Mouse (Mus musculus): ENCODE data around the gene Cip2a. TPM values are rescaled to one million over a fixed set of nuclear protein-coding genes. Genes with fewer than 3 reads are reported as not detected.

Cip2a gene
- polyA plus RNA-seq, 1 experiment from 2014 or later = 25.3 TPM

GRCm38 (mm10) chr16:49049214-49049613 is 55.2 kb downstream of the Cip2a start:
- no peaks in the 10 kb centered on the region for H3K27me3 ChIP-seq (ENCODE audit: control insufficient read depth, insufficient read depth, low read length)
- ATAC-seq (ENCODE audit: insufficient number of reproducible peaks, insufficient read depth, low FRiP score, low read depth) = no peak
- no peak overlapping the region for H3K4me2 ChIP-seq (ENCODE audit: low read length)
- no peaks in the 10 kb centered on the region for H3K36me3 ChIP-seq (ENCODE audit: control insufficient read depth, insufficient read depth, low read length)
- no peak overlapping the region for H3K27ac ChIP-seq (replicated peaks in 1 of 2; ENCODE audit: control insufficient read depth in 1 of 2, insufficient read depth in 1 of 2, low read depth in 2 of 2, low read length in 2 of 2)
- no peaks in the 10 kb centered on the region for H3K4me1 ChIP-seq (ENCODE audit: control insufficient read depth in 2 of 2, insufficient read depth in 2 of 2, low read length in 2 of 2)
- H3K4me3 ChIP-seq (ENCODE audit: control insufficient read depth in 1 of 2, insufficient read depth in 1 of 2, low read depth in 1 of 2, low read length in 2 of 2) = no peak overlapping the region
- no peak overlapping the region for H3K9ac ChIP-seq (ENCODE audit: low read length)
- no peaks in the 10 kb centered on the region for H3K9me3 ChIP-seq (ENCODE audit: control insufficient read depth, low read length)

- WGBS = 82% methylated on average over 1 of the region's 1 CpGs
- ATAC-seq (ENCODE audit: insufficient number of reproducible peaks, insufficient read depth, low FRiP score, low read depth) = no peak
Observed at GRCm38 (mm10) chr16:49057186-49057585, 63.2 kb downstream of the Cip2a start, which contains the start of gene Myh15. Gene Myh15 (plus strand): TSS chr16:49057486.

More at GRCm38 (mm10) chr16:49057186-49057585, 63.2 kb downstream of the Cip2a start, which contains the start of gene Myh15:
- Histone ChIP-seq H3K9ac (ENCODE audit: low read length) (no peak within 1 kb of the TSS), H3K4me3 (ENCODE audit: control insufficient read depth in 1 of 2, insufficient read depth in 1 of 2, low read depth in 1 of 2, low read length in 2 of 2) (no peak within 1 kb of the TSS), H3K4me1 (ENCODE audit: control insufficient read depth in 2 of 2, insufficient read depth in 2 of 2, low read length in 2 of 2) (no peaks in the 10 kb centered on the region), H3K4me2 (ENCODE audit: low read length) (no peak within 1 kb of the TSS), H3K36me3 (ENCODE audit: control insufficient read depth, insufficient read depth, low read length) (no peaks in the 10 kb centered on the region), H3K27me3 (ENCODE audit: control insufficient read depth, insufficient read depth, low read length) (no peaks in the 10 kb centered on the region), H3K27ac (replicated peaks in 1 of 2; ENCODE audit: control insufficient read depth in 1 of 2, insufficient read depth in 1 of 2, low read depth in 2 of 2, low read length in 2 of 2) (no peak within 1 kb of the TSS), H3K9me3 (ENCODE audit: control insufficient read depth, low read length) (no peaks in the 10 kb centered on the region)

Other genes starting within 250 kb of the Cip2a start
- gene Trat1, start 222.2 kb upstream of the Cip2a start, polyA plus RNA-seq (2014; fragmentation: Nextera tagmentation; extraction: Ambion mirVana) = not detected in 2 replicates
- gene Retnlb, start 177.3 kb upstream of the Cip2a start, polyA plus RNA-seq (2014; fragmentation: Nextera tagmentation; extraction: Ambion mirVana) = not detected in 2 replicates
- not detected in 2 replicates for gene Retnla, start 151.6 kb upstream of the Cip2a start, polyA plus RNA-seq (2014; fragmentation: Nextera tagmentation; extraction: Ambion mirVana)
- gene Retnlg, start 121.6 kb upstream of the Cip2a start, polyA plus RNA-seq (2014; fragmentation: Nextera tagmentation; extraction: Ambion mirVana) = not detected in 2 replicates
- 20.0 and 22.5 TPM in 2 replicates for gene Dzip3, start within 50 bp of the Cip2a start, polyA plus RNA-seq (2014; fragmentation: Nextera tagmentation; extraction: Ambion mirVana)
- gene Myh15, start 63.3 kb downstream of the Cip2a start, polyA plus RNA-seq (2014; fragmentation: Nextera tagmentation; extraction: Ambion mirVana) = not detected in 2 replicates

Measured in heart, embryonic 14.5 days (tissue).